Mouse (Mus musculus): ENCODE data around the gene Kcnip1. TPM values are rescaled to one million over a fixed set of nuclear protein-coding genes. Genes with fewer than 3 reads are reported as not detected.

The Kcnip1 gene
- total RNA-seq, 2 experiments from 2014 or later, result 0.11 TPM; not detected in 1

GRCm38 (mm10) chr11:33860905-33861582 is 131.9 kb downstream of the Kcnip1 start:
- DNase-seq, result no peak
- intact Hi-C loops (cut with DNase I), result no loop called here

- intact Hi-C loops (cut with DNase I), result no loop called here
- DNase-seq, result peak; percentile 22 to 26
Observed at GRCm38 (mm10) chr11:33849614-33850013, 143.3 kb downstream of the Kcnip1 start.

GRCm38 (mm10) chr11:33848685-33849084 is 144.3 kb downstream of the Kcnip1 start:
- no peak for DNase-seq
- intact Hi-C loops (cut with DNase I), result no loop called here

- DNase-seq, result no peak
- intact Hi-C loops (cut with DNase I), result loop anchor here (1.0 kb wide), 1 partner anchor 22 kb away; no protein-coding TSS in a partner anchor
Observed at GRCm38 (mm10) chr11:33845931-33846330, 147.0 kb downstream of the Kcnip1 start.

GRCm38 (mm10) chr11:33843294-33843864 is 149.6 kb downstream of the Kcnip1 start:
- DNase-seq, result no peak
- intact Hi-C loops (cut with DNase I), result no loop called here

- intact Hi-C loops (cut with DNase I), result no loop called here
- no peak for DNase-seq
Observed at GRCm38 (mm10) chr11:33839049-33839448, 153.9 kb downstream of the Kcnip1 start.

- no peak for DNase-seq
- intact Hi-C loops (cut with DNase I), result no loop called here
Observed at GRCm38 (mm10) chr11:33829774-33830173, 163.2 kb downstream of the Kcnip1 start.

GRCm38 (mm10) chr11:33827829-33828206 is 165.1 kb downstream of the Kcnip1 start:
- intact Hi-C loops (cut with DNase I), result no loop called here
- no peak for DNase-seq

- no peak for DNase-seq
- intact Hi-C loops (cut with DNase I), result no loop called here
Observed at GRCm38 (mm10) chr11:33827085-33827828, 165.7 kb downstream of the Kcnip1 start.

- intact Hi-C loops (cut with DNase I), result no loop called here
- no peak for DNase-seq
Observed at GRCm38 (mm10) chr11:33824739-33825138, 168.2 kb downstream of the Kcnip1 start.

GRCm38 (mm10) chr11:33821331-33821730 is 171.6 kb downstream of the Kcnip1 start:
- DNase-seq, result no peak
- intact Hi-C loops (cut with DNase I), result no loop called here

- intact Hi-C loops (cut with DNase I), result no loop called here
- no peak for DNase-seq
Observed at GRCm38 (mm10) chr11:33820876-33821275, 172.1 kb downstream of the Kcnip1 start.

- no peak for DNase-seq
- intact Hi-C loops (cut with DNase I), result no loop called here
Observed at GRCm38 (mm10) chr11:33818861-33819503, 174.0 kb downstream of the Kcnip1 start.

GRCm38 (mm10) chr11:33816020-33816419 is 176.9 kb downstream of the Kcnip1 start:
- no peak for DNase-seq
- intact Hi-C loops (cut with DNase I), result no loop called here

- intact Hi-C loops (cut with DNase I), result no loop called here
- DNase-seq, result no peak
Observed at GRCm38 (mm10) chr11:33810105-33810504, 182.8 kb downstream of the Kcnip1 start.

GRCm38 (mm10) chr11:33803093-33803492 is 189.9 kb downstream of the Kcnip1 start:
- DNase-seq, result no peak
- intact Hi-C loops (cut with DNase I), result no loop called here

- intact Hi-C loops (cut with DNase I), result no loop called here
- DNase-seq, result peak; percentile 5 to 8
Observed at GRCm38 (mm10) chr11:33800436-33801088, 192.4 kb downstream of the Kcnip1 start.

- DNase-seq, result peak; percentile 3 to 10
- intact Hi-C loops (cut with DNase I), result no loop called here
Observed at GRCm38 (mm10) chr11:33799933-33800332, 193.0 kb downstream of the Kcnip1 start.

- no peak for DNase-seq
- intact Hi-C loops (cut with DNase I), result no loop called here
Observed at GRCm38 (mm10) chr11:33798094-33798648, 194.8 kb downstream of the Kcnip1 start.

- DNase-seq, result peak in 1 of 2 experiments; percentile 14
- intact Hi-C loops (cut with DNase I), result no loop called here
Observed at GRCm38 (mm10) chr11:33787362-33787761, 205.6 kb downstream of the Kcnip1 start.

All from heart, postnatal 36 days (tissue).